Mouse (Mus musculus): ENCODE measurements at regions not wholly inside any gene's neighbourhood (a gene's known extent, or its start where the extent isn't known, plus 50 kb on each side); places are given as distances from the start of the nearest gene placed in this dataset.

DNA sequence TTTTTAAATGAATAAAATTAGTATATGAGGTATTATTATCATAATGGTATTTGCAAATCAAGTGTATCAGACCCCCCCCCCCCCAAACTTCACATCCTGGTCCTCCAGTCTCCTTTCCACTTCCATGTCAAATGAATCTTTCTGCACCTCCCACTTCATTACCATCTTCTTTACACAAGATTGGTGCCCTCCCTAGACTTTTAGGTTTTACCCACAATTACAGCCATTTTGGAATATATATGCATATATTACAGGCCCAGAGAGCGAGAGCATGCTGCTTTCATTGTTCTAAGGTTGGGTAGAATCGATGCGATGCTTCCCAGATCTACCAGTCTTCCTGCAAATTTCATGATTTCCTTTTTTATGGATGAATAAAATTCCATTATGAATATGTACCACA lies 98.8 kb upstream of the Fat3 start:
- H3K9ac ChIP-seq = no peak overlapping the region
- no peaks in the 10 kb centered on the region for H3K36me3 ChIP-seq (replicated peaks)
- H3K27ac ChIP-seq = no peak overlapping the region
- 68% methylated on average over 3 of the region's 3 CpGs for WGBS
- H3K27me3 ChIP-seq = no peaks in the 10 kb centered on the region
- ATAC-seq (ENCODE audit: low FRiP score) = peak; percentile 57
- H3K4me1 ChIP-seq = peaks cover 11% of the 10 kb centered on the region
- no peak overlapping the region for H3K4me2 ChIP-seq
- H3K4me3 ChIP-seq (replicated peaks) = no peak overlapping the region
- no peaks in the 10 kb centered on the region for H3K9me3 ChIP-seq

DNA sequence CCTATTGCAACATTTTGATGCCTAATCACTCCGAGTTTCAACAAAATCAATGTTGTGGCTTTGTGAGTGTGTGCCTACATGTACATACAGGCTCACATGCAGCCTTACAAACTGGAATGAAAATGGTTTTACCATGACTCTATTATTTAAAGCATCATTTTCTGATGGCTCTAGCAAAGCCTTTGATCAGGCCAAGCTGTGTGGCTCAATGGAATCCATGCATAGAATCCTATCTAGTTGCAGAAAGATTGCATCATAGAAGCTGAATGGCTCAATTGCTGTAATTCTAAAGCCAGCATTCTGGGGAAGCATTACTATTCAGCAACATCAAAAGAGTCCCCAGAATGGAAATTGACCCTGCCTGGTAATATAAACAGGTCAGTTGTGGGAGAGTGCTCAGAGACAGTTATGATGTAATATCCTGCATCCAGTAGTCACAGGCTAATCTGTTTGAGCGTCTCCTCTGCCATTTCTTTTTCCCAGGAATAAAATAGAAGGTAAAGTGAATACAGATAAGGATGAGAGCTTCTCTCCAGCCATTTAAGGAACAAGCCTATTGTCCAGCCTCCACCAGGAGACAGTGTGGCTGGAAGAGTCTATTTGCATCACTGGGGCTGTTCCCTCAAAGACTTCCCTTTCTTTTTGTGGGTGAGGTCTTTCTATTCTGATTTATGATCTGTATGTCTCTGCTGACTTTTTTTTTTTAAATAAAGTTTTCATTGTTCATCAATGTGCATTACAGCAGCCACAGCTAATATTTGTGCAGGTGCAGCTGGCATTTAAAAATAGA lies 98.2 kb upstream of the Fat3 start:
- no peaks in the 10 kb centered on the region for H3K9me3 ChIP-seq
- no peak overlapping the region for H3K9ac ChIP-seq
- WGBS = 18% methylated on average over 2 of the region's 2 CpGs
- H3K4me3 ChIP-seq (replicated peaks) = no peak overlapping the region
- H3K27me3 ChIP-seq = no peaks in the 10 kb centered on the region
- no peaks in the 10 kb centered on the region for H3K36me3 ChIP-seq (replicated peaks)
- H3K4me2 ChIP-seq = no peak overlapping the region
- peaks cover 11% of the 10 kb centered on the region for H3K4me1 ChIP-seq
- peak overlapping the region; percentile 27; the same call in 1 of the 2 replicates for H3K27ac ChIP-seq
- ATAC-seq (ENCODE audit: low FRiP score) = peak; percentile 84
